Mouse (Mus musculus) adrenal gland, adult 2 months (tissue): ENCODE results near the gene Ascc1. TPM values are rescaled to one million over a fixed set of nuclear protein-coding genes. Genes with fewer than 3 reads are reported as not detected.
"Not testable (repeated sequence)": the region's sequence is repeated elsewhere in the genome, so short reads cannot be mapped to it uniquely, and the experiment has no call there.

Experiments used
- DNase-seq: peaks from one replicate; pipeline ENCODE4 v3.0.0; 2021
- polyA plus RNA-seq: library from polyadenylated mRNA; depleted of rRNA; stranded (reverse); fragments of >200 nt; gene quantifications from 2 replicates; pipeline ENCODE4 v1.2.3, GENCODE M21; 2012
- total RNA-seq, 2 experiments: library from RNA; stranded (reverse); gene quantifications; 2 replicates each; pipeline ENCODE4 v1.2.3; 2021

Ascc1 gene
- total and polyA plus RNA-seq, 3 experiments = 23.8 to 32.0 (median 24.8) TPM

GRCm38 (mm10) chr10:59977141-59977540, 25.5 kb upstream of the Ascc1 start:
- DNase-seq = no peak

DNA sequence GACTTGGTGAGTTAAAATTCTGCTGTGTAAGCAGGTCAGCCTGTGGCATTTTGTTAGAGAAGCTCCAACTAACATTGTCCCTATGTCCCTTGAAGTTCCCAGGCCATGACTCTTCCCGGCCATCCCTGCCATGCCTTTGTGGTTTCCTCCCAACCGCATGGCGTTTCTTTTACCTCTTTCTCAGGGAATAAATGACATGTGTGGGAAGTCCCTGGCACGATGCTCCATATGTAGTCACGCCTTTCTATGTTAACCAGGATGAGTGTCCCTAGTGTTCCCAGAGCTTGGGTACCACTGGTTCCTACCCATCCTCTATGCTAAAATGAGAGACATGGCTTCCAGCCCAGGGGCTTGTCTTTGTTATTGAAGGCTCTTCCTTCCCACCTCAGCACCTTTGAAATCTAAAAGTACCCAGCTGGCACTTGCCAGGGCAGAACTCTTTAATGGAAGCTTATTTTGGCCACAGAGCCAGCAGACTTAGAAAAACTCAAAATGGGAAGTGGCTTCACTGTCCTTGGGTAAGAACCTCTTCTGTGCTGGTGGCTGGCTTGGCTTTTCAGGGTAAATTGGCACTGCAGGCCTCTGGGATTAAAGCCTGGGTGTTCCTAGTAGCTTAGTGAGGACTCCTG, 24.8 kb upstream of the Ascc1 start:
- no peak for DNase-seq

- peak; percentile 36 for DNase-seq
Measured at GRCm38 (mm10) chr10:59978401-59978800, 24.2 kb upstream of the Ascc1 start.

DNA sequence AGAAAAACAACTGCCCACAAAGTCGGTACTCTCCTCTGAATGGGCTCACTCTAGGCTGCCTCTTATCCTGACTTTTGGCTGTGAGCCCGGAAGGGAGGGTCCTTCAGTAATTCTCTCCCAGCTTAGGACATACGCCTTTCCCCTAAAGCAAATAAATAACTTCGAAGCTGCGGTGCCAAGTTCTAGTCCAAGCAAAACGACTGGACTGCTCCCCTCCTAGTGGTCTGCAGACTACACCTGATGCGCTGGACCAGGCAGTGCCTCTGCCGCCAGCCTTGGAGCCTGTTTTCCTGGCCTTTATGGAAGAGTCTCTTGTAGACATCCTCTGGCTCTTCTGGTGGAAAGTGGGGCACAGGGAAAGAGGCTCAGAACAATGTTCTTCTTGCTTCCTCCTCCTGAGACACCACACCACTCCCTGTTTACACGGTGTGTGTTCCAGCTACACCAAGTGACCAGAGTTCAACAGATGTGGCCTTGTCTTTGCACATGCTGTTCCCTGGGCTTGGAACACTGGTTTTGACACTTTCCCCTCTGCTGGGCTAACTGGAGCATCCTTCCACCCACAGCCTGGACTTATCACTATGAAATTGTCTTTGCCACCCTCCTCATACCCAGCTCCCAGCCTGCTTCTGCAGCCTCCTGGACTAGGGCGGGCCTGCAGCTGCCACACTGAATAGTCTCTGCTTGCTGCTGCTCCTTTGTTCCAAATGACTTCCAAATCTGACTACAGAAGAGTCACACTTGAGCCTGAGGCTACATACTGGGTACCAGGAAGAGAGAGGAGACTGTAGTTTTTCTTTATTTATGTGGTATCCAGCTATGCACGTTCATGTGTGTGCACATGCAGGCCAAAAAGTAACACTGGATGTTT, 23.5 kb upstream of the Ascc1 start:
- peak; percentile 76 for DNase-seq

DNA sequence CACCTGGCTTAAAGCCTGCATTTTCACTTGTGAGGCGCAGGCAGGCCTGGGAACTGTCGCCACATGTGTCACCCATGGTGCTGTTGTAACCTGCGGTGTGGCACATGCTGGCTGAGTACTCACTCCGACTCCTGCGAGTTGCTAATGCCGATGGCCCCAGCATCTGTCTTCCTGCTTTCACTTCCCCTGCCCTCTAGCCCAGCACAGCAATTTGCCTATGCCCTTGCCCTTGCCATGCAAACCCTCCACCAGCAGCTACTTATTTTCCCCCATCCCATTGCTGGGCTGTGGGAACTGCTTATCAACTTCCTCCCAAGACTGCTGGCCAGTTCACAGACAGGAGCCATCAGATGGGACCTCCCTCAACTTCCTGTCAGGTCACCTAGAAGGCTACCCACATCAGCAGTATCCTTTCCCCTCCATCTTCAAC, 21.8 kb upstream of the Ascc1 start:
- DNase-seq = peak; percentile 50

DNA sequence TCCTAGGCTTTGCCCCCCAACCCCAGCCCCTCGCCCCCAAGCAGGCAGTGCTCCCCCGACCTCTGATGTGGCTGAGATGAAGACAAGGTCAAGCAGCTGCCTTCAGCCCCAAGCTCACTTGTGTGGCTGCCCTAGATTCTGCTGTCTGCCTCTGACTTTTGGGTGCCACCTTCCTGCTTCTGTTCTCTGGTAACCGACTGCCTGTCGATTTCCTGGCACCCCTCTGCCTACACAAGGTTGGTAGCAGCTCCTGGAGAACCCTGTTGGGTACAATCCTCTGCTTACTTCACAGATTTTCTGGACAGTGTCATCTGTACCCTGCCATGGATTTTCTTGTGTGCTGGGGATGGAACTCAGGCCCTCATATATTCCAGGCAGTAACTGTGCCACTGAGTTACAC, 21.3 kb upstream of the Ascc1 start:
- DNase-seq = no peak

DNA sequence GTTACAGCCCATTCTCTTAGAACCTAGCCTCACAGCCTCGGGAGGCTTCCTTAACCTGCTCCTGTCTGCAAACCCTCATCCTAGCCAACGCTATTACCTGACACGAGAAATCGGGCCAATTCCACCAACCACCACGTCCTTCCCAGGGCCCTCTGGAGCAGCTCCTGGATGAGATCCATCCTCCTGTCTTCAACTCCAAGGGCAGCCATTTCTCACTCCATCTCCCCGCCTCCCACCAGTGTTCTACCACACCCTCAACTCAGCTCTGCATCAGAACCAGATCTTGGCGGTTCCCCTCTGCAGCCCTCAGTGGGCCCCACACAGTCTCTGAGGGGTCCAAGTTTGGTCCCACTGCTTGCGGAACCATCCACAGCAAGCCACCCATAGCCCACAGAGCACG, 20.8 kb upstream of the Ascc1 start:
- DNase-seq = peak; percentile 77

GRCm38 (mm10) chr10:59982379-59982873, 20.2 kb upstream of the Ascc1 start:
- DNase-seq = no peak

DNA sequence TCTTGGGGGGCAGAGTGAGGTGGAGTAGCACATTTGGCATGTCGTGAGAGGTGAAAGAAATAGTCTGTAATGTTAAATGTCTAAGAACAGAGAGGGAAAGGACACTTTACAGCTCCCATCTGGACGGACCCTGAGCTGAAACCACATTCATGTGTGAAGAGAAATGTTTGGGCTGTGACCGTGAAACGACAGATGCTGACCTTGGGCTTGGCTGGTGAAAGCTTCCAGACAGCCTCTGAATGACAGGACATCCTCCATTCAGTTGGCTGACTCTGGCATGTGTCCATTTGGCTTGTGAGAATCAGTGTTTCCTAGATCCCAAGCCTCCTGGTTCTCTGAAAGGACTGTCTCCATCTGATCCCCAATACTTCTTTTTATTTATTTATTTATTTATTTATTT, 14.6 kb upstream of the Ascc1 start:
- DNase-seq = peak; percentile 68

DNA sequence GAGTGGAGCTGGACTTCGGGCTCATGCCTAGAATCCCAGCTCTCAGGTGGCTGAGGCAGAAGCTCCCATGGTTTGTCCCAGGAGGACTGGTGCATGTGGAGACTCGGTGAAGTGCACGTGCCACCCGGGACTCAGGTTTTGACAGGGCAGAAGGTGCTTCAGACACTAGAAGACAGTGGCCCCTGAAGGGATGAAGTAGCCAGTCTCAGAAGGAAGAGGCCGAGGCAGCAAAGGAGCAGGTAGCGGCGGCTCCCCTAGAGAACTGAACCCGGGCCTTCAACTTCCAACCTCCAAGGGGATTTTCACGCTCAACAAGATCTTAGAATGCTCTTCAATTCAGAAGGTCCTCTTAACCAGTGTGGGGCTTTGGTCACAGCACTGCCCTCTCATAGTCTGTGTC, 12.2 kb upstream of the Ascc1 start:
- no peak for DNase-seq

GRCm38 (mm10) chr10:59991262-59991880, 11.2 kb upstream of the Ascc1 start:
- peak; percentile 79 for DNase-seq

- no peak for DNase-seq
Measured at GRCm38 (mm10) chr10:59992024-59992423, 10.6 kb upstream of the Ascc1 start.

GRCm38 (mm10) chr10:59993813-59994212, 8.8 kb upstream of the Ascc1 start:
- DNase-seq = not testable (repeated sequence)

DNA sequence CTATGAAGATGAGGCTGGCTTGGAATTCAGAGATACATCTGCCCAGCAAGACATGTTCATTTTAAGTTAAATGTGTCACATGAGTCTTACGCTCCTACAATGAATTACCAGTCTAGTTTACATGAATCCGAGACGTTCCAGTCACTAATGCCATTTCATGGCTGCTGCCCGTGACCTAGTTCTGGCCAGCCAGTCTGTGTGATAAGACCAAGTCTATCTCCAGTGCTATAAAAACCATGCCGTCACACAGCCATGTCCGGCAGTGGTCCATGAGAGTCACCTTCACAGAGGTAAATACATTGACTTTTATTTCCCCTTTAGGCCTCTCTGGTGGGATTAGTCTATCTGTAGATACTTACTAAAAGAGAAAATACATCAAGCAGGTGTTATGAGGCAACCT, 6.7 kb upstream of the Ascc1 start:
- DNase-seq = no peak

GRCm38 (mm10) chr10:59997591-59997990, 5.0 kb upstream of the Ascc1 start:
- peak; percentile 50 for DNase-seq

GRCm38 (mm10) chr10:59999057-59999456, 3.5 kb upstream of the Ascc1 start:
- no peak for DNase-seq

- DNase-seq = not testable (repeated sequence)
Measured at GRCm38 (mm10) chr10:60001663-60002062, 942 bp upstream of the Ascc1 start.

GRCm38 (mm10) chr10:60002203-60002602, 402 bp upstream of the Ascc1 start:
- no peak for DNase-seq

GRCm38 (mm10) chr10:60003213-60003752, 678 bp downstream of the Ascc1 start:
- DNase-seq = no peak

DNA sequence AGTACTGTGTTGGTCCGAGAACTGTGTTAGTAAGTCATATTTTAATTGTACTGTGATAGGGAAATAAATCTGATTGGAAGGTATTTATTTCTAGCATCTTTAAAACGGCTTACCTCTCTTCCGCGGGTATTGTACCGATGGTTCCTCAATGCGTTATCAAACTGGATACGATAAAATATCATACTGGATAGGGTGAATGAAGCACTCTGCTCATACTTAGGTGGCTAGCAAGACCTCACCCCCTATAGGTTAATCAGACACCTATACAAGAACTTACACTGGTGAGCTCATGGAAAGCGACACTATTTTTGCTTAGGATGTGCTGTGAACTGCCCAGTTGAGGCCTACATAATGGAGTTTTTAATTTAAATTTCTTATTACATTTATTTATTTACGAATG, 1.2 kb downstream of the Ascc1 start:
- DNase-seq = no peak

GRCm38 (mm10) chr10:60005264-60005663, 2.7 kb downstream of the Ascc1 start:
- no peak for DNase-seq

- DNase-seq = no peak
Measured at GRCm38 (mm10) chr10:60009115-60009514, 6.5 kb downstream of the Ascc1 start.

- DNase-seq = no peak
Measured at GRCm38 (mm10) chr10:60016223-60016622, 13.6 kb downstream of the Ascc1 start.
